Mouse (Mus musculus): ENCODE results near the gene Fgfr2.

Fgfr2 gene

GRCm38 (mm10) chr7:131036396-131036795, 2086.8 kb downstream of the Fgfr2 start:
- DNase-seq = no peak

DNA sequence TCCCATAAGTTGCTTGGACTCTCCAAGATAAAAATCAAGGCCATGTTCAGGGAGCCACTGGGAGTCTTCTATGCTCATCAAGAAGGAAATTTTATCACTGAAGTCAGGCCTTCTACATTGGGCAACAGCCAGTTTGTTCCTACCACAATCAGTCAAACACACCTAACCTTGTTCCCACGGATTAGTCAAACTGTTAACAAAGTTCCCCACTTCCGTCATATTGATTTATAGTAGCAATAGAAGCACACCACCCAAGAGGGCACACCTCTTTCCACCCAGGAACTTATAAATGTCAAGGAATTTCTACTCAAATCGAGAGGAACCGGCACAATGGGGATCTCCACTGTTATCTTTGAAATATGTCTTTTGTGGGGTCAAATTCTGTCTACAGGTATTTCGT, 2091.4 kb downstream of the Fgfr2 start, which contains the start of gene Dmbt1:
Dmbt1 (plus strand) TSS at position 299 of the 400 bp plus-strand sequence.
- DNase-seq = no peak

DNA sequence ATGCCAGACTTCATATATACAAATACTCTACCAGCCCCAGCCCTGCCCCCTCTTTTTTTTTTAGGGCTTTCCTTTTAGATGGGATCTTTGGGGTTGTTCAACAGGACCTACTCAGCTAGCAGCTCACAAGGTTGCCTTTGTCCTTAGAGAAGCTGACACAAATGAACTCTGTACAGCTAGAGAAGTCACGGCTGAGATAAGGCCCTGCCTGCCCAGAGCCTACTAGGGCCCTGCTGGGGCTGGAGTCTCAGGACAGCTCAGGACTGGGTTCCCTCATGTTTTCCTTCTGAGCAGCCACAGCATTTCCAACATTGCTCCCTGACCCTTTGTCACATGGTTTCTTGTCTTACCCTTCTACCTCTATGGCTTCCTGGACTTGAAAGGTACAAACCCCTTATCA, 2095.6 kb downstream of the Fgfr2 start:
- DNase-seq = no peak

DNA sequence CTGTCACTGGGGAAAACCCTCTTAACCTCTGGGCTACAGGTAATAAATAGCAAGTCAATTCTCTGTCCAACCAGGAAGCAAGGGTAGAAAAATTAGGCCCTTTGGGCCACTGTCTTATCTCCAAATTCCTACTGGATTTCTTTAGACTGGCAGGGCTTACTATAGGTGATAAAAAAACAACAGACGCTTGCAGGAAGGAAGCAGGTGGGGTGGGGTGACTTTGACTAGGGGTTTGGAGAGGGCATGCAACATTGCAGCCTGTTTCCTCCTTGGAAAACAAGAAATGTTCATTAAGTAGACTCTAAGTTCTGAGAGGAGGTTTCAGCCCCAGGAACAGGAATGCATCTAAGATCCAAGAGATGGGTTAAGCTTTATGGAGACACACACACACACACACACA, 2098.3 kb downstream of the Fgfr2 start:
- no peak for DNase-seq

- no peak for DNase-seq
Observed at GRCm38 (mm10) chr7:131019181-131019580, 2104.0 kb downstream of the Fgfr2 start.

- no peak for DNase-seq
Observed at GRCm38 (mm10) chr7:131011901-131012300, 2111.2 kb downstream of the Fgfr2 start.

GRCm38 (mm10) chr7:131009178-131009577, 2114.0 kb downstream of the Fgfr2 start:
- DNase-seq = no peak

GRCm38 (mm10) chr7:131007221-131007620, 2115.9 kb downstream of the Fgfr2 start:
- no peak for DNase-seq

DNA sequence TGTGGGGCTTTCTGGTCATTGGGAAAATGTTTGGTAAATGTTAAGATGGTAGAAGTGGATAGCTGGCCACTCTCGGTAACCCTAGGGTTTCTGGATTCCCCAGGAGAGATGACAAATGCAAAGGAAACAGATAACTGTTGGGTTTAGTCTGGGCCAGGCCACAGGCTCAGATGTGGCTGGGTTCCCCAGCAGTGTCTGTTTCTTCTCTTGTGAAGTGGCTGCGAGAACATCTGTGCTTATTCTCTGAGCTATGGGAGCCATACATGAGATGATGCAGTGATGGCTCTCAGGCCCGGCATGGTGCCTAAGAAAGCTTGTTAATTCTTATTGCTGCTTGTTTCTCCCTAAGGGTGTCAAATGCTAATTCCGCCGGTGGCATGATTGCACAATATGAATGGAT, 2119.1 kb downstream of the Fgfr2 start:
- no peak for DNase-seq

DNA sequence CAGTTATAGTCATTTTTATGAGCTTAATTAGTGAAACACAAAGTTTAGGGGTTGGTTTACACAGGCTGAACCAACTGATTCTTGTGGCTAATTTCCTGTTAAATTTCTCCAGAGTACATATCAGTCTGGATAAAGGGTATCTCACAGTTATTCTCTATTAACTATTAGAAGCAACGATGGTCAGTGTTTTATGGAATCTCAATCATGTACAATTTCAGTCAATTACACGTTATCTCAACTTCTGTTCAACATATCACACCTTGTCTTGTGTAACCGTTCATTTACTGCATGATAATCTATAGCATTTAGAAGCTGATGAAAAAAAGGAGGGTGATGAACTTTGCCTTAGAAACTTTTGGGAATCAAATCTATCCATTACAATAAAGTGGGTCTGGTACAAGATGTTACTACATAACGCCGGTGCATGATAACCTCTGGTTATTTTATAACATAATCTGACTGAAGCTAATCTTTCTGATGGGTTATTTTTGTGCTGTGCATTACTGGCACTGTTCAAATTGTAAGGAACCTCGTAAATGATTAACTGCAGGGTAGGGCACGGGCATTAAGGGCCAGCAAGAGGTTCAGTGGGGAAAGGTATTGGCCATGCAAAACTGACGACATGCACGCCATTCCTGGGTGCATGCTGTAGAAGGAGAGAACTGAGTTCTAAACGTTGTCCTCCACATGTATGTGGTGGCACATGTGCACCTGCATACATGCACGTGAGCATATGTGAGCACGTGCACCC, 2121.0 kb downstream of the Fgfr2 start:
- DNase-seq = no peak

DNA sequence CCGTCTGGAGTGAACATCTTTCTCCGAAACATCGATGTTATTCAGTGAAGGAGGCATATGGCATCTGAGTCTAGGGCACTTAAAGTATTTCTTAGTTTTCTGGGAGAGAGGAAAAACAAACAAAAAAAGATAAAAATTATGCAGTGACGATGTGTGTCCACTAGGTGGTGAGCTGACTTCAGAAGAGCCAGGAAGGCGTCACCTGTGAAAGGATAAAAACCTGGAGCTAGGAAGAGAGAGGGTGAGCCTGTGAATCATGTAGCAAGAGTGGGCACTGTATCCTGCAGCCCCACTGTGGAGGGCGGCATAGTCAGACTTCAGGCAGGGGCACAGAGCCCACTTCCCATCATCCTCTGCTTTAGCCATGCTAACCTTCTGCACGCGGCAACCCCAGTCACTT, 2129.2 kb downstream of the Fgfr2 start:
- no peak for DNase-seq

DNA sequence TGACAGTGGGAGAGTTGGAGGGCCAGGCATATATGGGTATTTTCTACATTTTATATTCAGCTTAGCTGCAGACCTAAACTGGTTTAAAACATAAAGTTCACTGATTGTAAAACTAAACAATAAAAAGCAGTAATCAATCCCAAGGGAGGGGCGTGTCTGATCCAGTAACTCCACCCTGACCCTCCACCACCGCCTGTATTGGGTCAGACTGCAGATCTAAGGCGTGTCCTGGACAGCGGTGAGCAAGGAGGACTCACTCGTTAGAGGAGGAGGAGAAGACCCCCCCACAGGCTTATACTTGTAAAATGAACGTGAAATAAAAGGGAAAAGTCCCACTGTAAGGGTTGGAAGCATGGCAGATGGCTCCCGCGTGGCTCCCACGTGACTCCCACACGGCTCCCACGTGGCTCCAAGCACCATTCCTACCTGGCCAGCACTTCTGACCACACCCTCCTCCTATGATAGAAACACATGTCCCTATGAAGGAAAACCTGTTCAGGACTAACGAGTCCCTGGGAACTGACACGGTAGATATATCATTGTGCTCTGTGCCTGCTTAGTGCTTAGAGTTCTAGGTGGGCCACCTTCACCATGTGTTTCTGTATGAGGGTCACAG, 2131.9 kb downstream of the Fgfr2 start:
- no peak for DNase-seq

DNA sequence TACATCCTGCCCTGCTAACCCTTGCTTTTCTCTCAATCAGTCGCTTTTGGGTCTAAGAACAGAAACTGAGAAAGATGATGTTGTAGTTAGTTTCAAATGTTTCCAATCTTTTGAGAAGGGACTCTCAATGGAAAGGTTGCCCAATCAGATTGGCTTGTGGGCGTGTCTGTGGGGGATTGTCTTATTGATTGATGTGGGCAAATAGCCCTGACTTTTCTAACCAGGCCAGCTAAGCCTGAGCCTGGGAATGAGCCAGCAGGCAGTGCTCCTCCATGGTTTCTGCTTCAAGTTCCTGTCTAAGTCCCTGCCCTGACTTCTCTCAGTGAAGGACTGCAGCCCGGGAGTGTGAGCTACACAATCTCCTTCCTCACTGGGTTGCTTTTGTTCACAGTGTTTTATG, 2133.8 kb downstream of the Fgfr2 start:
- no peak for DNase-seq

DNA sequence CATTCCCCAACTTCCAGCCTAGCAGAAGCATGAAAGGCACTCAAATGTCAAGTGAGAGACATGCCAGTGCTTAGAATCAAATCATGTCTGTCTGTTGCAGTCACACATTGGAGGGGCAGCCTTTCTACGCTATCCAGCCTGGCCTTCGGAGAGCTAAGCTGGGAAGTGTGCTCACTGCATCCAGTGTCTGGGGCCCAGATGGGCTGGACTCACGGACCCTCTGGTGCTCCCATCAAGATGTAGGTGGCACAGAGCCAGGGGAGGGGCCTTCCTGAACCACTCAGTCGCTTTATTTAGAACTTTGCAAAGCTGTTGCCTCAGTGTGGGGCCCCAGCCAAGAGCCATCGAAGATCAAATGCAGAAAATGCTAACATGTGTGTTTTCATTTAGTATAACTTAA, 2135.0 kb downstream of the Fgfr2 start:
- DNase-seq = no peak

DNA sequence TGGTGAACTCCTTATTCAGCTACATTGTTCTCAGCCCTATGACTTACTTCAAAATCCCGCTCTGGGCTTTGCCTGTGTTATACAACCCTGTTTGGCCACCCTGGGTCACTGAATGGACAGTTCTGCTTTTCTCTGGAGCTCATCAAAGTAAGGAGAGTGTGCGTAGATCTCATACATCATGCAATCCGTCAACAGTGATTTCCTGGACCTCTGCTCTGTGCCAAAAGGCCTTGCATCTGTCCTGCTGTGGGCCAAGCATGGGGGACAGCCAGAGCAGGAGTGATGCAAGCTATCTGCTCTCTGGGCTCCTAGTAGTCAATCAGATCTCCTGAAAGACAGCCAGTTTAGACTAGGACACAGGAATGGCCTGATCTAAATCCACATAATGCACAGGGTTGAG, 2137.4 kb downstream of the Fgfr2 start:
- DNase-seq = no peak

DNA sequence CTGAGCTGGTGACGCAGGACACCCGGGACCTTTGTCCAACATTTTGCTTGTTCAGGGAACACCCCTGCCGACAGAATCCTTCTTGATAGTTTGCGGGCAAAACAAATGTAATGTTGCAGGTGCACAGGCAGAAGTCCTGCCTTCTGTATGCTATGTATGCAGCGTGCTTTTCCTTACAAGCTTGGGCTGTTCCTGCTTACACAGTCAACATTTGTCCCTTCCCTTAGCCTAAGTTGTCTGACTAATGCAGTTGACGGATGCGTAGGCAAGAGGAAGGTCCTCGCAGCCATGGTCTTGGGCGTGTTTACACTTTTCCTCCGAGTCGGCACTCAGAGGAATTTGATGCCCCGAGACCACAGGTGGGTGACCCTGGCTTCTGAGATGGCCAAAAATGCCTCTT, 2138.0 kb downstream of the Fgfr2 start:
- DNase-seq = no peak

GRCm38 (mm10) chr7:130984294-130984693, 2138.9 kb downstream of the Fgfr2 start:
- no peak for DNase-seq

DNA sequence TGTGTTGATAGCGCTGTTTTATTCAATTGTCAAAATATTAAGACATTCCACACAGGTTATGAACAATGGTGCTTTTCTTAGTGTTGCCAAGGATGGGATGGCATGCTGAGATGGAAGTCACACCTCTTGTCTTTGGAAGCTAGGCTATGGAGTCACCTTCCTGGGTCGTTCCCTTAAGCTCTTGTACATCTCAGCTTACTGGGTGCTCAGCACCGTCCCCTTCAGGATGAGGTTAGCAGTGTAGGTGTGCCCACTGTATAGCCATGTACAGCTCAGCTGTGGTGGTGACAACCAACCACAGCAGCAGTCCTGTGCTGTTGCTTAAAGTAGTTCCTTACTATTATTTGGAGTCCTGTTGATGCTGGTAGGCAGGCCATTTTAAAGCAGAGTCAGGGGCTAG, 2140.3 kb downstream of the Fgfr2 start:
- DNase-seq = no peak

- DNase-seq = no peak
Observed at GRCm38 (mm10) chr7:130982371-130982770, 2140.8 kb downstream of the Fgfr2 start.

- no peak for DNase-seq
Observed at GRCm38 (mm10) chr7:130980130-130980529, 2143.0 kb downstream of the Fgfr2 start.

DNA sequence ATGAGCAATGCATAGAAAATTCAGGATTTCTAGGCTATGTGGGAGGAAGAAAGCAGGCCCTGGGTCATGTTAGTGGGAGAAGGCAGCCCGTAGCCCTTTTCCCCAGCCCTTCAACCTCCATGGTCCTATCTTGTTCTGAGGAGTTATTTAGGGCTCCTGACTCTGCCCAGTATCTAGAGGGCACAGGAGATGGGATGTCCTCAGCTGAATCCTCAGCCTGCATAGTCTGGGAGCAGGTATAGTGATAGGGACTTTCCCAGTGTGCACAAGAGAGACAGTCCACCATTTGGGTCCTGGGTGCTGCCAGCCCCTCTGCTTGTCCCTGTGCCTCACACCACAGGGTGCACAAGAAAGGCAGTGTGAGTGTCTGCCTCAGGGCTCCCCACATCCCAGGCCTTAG, 2144.6 kb downstream of the Fgfr2 start:
- DNase-seq = no peak

DNA sequence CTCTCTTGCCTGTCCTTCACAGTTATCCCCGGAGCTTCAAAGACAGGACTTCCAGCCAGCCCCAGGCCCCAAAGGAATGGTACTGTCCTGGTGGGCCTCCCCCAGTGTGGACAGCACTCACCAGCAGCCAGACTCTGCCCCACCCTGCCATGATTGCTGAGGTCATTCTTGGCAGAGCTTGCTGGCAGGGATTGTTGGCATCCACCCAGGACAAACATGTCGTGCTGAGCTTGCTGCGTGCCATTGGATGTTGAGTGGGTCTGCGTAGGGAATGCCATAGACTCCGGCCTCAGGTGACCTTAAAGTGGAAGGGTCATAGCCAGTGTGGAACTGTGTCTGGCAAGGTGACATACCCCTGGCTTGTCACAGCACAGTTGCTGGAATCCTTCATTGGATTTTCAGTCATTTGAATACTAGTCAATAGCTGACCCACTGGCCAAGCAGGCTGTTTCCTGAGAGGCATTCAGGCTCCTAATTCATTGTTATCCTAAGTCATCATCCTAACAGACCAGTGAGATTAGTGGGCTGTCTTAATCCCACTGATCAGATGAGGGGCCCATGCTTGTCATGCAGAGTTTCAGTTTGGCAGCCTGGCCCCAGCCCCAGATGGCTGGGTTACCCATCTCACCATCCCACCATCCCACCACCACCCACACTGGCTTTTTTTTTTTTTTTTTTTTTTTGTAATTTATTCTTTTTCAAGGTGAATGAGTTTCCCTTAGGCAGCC, 2145.2 kb downstream of the Fgfr2 start:
- peak; percentile 90 for DNase-seq

GRCm38 (mm10) chr7:130976305-130976935, 2146.7 kb downstream of the Fgfr2 start:
- DNase-seq = no peak

- no peak for DNase-seq
Observed at GRCm38 (mm10) chr7:130972767-130973166, 2150.4 kb downstream of the Fgfr2 start.

All from cerebellum, adult 9-10 months (tissue).